Mouse (Mus musculus) MEL (cell line): ENCODE measurements around the gene Tbc1d9b. TPM values are rescaled to one million over a fixed set of nuclear protein-coding genes. Genes with fewer than 3 reads are reported as not detected.

Source experiments
- DNase-seq: peaks from one replicate; pipeline ENCODE4 v3.0.0; 2011; ENCODE audit warnings: low read depth, low spot score
- H3K27ac ChIP-seq: 2 replicates; pipeline ENCODE4 v1.5.1; 2012; ENCODE audit warnings: low read depth, mild to moderate bottlenecking, control low read depth, low read length, moderate library complexity; ENCODE audit not compliant: control insufficient read depth
- H3K27me3 ChIP-seq, 2 experiments: fragments of 150-350 bp in 1 of 2; sonication (generic) in 1 of 2; 2 replicates each; pipeline ENCODE4 v1.6.1; 2012; ENCODE audit warnings: low read length in 2 of 2, mild to moderate bottlenecking in 2 of 2, improper control_type of control experiment in 1 of 2, moderate library complexity in 1 of 2; ENCODE audit not compliant: insufficient read depth in 2 of 2, control insufficient read depth in 1 of 2
- H3K36me3 ChIP-seq, 2 experiments: 2 replicates each; pipeline ENCODE4 v1.6.1; 2012 to 2014; ENCODE audit warnings: low read length in 2 of 2, improper control_type of control experiment in 1 of 2, inconsistent platforms in 1 of 2, mild to moderate bottlenecking in 1 of 2; ENCODE audit not compliant: insufficient read depth in 2 of 2, control insufficient read depth in 1 of 2
- H3K4me1 ChIP-seq, 2 experiments: fragments of 150-350 bp in 1 of 2; sonication (generic) in 1 of 2; 2 replicates each; pipeline ENCODE4 v1.6.1; 2012; ENCODE audit warnings: low read length in 2 of 2, improper control_type of control experiment in 1 of 2, mild to moderate bottlenecking in 1 of 2; ENCODE audit not compliant: insufficient read depth in 2 of 2, control insufficient read depth in 1 of 2
- H3K4me3 ChIP-seq, 2 experiments: fragments of 150-350 bp in 1 of 2; sonication (generic) in 1 of 2; 2 replicates each; pipeline ENCODE4 v1.5.1; 2012; ENCODE audit warnings: low read depth in 2 of 2, low read length in 2 of 2, mild to moderate bottlenecking in 2 of 2, moderate library complexity in 2 of 2, control low read depth in 1 of 2, improper control_type of control experiment in 1 of 2; ENCODE audit not compliant: control insufficient read depth in 1 of 2, insufficient read depth in 1 of 2
- H3K79me2 ChIP-seq: 2 replicates; pipeline ENCODE4 v1.6.1; 2012; ENCODE audit warnings: mild to moderate bottlenecking, low read length, moderate library complexity; ENCODE audit not compliant: control insufficient read depth, poor library complexity, insufficient read depth
- H3K9ac ChIP-seq: 2 replicates; pipeline ENCODE4 v1.6.1; 2012; ENCODE audit warnings: low read depth, mild to moderate bottlenecking, control low read depth, low read length, moderate library complexity; ENCODE audit not compliant: control insufficient read depth, poor library complexity, severe bottlenecking
- H3K9me3 ChIP-seq: fragments of 150-350 bp; sonication (generic); replicated peaks from 2 replicates; pipeline ENCODE4 v1.6.1; 2012; ENCODE audit warnings: mild to moderate bottlenecking, low read length, improper control_type of control experiment, moderate library complexity; ENCODE audit not compliant: insufficient read depth
- BHLHE40 ChIP-seq: IDR thresholded peaks from 2 replicates; pipeline ENCODE4 v1.6.1; 2012; ENCODE audit warnings: low read depth, mild to moderate bottlenecking, inconsistent platforms, low read length, improper control_type of control experiment, borderline replicate concordance
- CHD2 ChIP-seq: IDR thresholded peaks from 2 replicates; pipeline ENCODE4 v1.6.1; 2011; ENCODE audit warnings: low read length, improper control_type of control experiment
- E2F4 ChIP-seq: IDR thresholded peaks from 2 replicates; pipeline ENCODE4 v1.6.1; 2011; ENCODE audit warnings: low read depth, low read length, improper control_type of control experiment, borderline replicate concordance
- EP300 ChIP-seq, 2 experiments: IDR thresholded peaks; 2 replicates each; pipeline ENCODE4 v1.6.1; 2011; ENCODE audit warnings: improper control_type of control experiment in 2 of 2, low read length in 2 of 2, low read depth in 1 of 2, mild to moderate bottlenecking in 1 of 2
- HCFC1 ChIP-seq: IDR thresholded peaks from 2 replicates; pipeline ENCODE4 v1.6.1; 2012; ENCODE audit warnings: low read depth, mild to moderate bottlenecking, inconsistent platforms, low read length, improper control_type of control experiment, moderate library complexity
- JUND ChIP-seq: IDR thresholded peaks from 2 replicates; pipeline ENCODE4 v1.6.1; 2011; ENCODE audit warnings: low read depth, mild to moderate bottlenecking, improper control_type of control experiment, low read length
- KAT2A ChIP-seq: conservative IDR thresholded peaks from 2 replicates; pipeline ENCODE4 v1.6.1; 2012; ENCODE audit warnings: low read depth, low read length, improper control_type of control experiment, inconsistent platforms
- MAFK ChIP-seq: IDR thresholded peaks from 2 replicates; pipeline ENCODE4 v1.6.1; 2011; ENCODE audit warnings: low read depth, mild to moderate bottlenecking, low read length, improper control_type of control experiment, borderline replicate concordance
- MAZ ChIP-seq: IDR thresholded peaks from 2 replicates; pipeline ENCODE4 v1.6.1; 2012; ENCODE audit warnings: low read depth, mild to moderate bottlenecking, inconsistent platforms, low read length, improper control_type of control experiment
- MEF2A ChIP-seq: IDR thresholded peaks from 2 replicates; pipeline ENCODE4 v1.6.1; 2014; ENCODE audit warnings: low read depth, mild to moderate bottlenecking, inconsistent platforms, low read length, improper control_type of control experiment; ENCODE audit not compliant: poor library complexity, insufficient replicate concordance, severe bottlenecking; ENCODE audit errors: extremely low read depth
- MXI1 ChIP-seq: IDR thresholded peaks from 2 replicates; pipeline ENCODE4 v1.6.1; 2011; ENCODE audit warnings: mild to moderate bottlenecking, low read depth, low read length, improper control_type of control experiment
- NRF1 ChIP-seq: IDR thresholded peaks from 2 replicates; pipeline ENCODE4 v1.6.1; 2014; ENCODE audit warnings: low read depth, mild to moderate bottlenecking, inconsistent platforms, low read length, improper control_type of control experiment, moderate library complexity; ENCODE audit not compliant: poor library complexity, insufficient read depth, severe bottlenecking
- POLR2A ChIP-seq, 2 experiments: IDR thresholded peaks; 2 replicates each; pipeline ENCODE4 v1.6.1; 2011 to 2012; ENCODE audit warnings: low read length in 2 of 2, mild to moderate bottlenecking in 2 of 2, control low read depth in 1 of 2, improper control_type of control experiment in 1 of 2, low read depth in 1 of 2, moderate library complexity in 1 of 2; ENCODE audit not compliant: control insufficient read depth in 1 of 2, insufficient read depth in 1 of 2, poor library complexity in 1 of 2
- POLR2AphosphoS2 ChIP-seq: IDR thresholded peaks from 2 replicates; pipeline ENCODE4 v1.6.1; 2011; ENCODE audit warnings: low read length, improper control_type of control experiment
- POLR2AphosphoS5 ChIP-seq: IDR thresholded peaks from 2 replicates; pipeline ENCODE4 v1.6.1; 2012; ENCODE audit warnings: low read depth, borderline replicate concordance, mild to moderate bottlenecking, inconsistent platforms, low read length, moderate library complexity, mixed read lengths
- RAD21 ChIP-seq: IDR thresholded peaks from 2 replicates; pipeline ENCODE4 v1.6.1; 2011; ENCODE audit warnings: mild to moderate bottlenecking, low read depth, low read length, improper control_type of control experiment
- RCOR1 ChIP-seq: IDR thresholded peaks from 2 replicates; pipeline ENCODE4 v1.6.1; 2012; ENCODE audit warnings: low read depth, mild to moderate bottlenecking, inconsistent platforms, low read length, improper control_type of control experiment
- SMC3 ChIP-seq: IDR thresholded peaks from 2 replicates; pipeline ENCODE4 v1.6.1; 2011; ENCODE audit warnings: low read depth, low read length, improper control_type of control experiment
- TBP ChIP-seq: IDR thresholded peaks from 2 replicates; pipeline ENCODE4 v1.8.0; 2011; ENCODE audit warnings: low read depth, low read length, improper control_type of control experiment
- TCF12 ChIP-seq: IDR thresholded peaks from 2 replicates; pipeline ENCODE4 v1.6.1; 2014; ENCODE audit warnings: low read depth, mild to moderate bottlenecking, inconsistent platforms, low read length, improper control_type of control experiment, moderate library complexity
- UBTF ChIP-seq: IDR thresholded peaks from 2 replicates; pipeline ENCODE4 v1.6.1; 2012; ENCODE audit warnings: low read depth, mild to moderate bottlenecking, inconsistent platforms, low read length, improper control_type of control experiment, moderate library complexity, borderline replicate concordance; ENCODE audit not compliant: insufficient read depth
- USF1 ChIP-seq: IDR thresholded peaks from 2 replicates; pipeline ENCODE4 v1.6.1; 2014; ENCODE audit warnings: low read depth, mild to moderate bottlenecking, inconsistent platforms, low read length, improper control_type of control experiment, moderate library complexity
- ZC3H11A ChIP-seq: IDR thresholded peaks from 2 replicates; pipeline ENCODE4 v1.6.1; 2012; ENCODE audit warnings: low read depth, mild to moderate bottlenecking, inconsistent platforms, low read length, improper control_type of control experiment
- ZMIZ1 ChIP-seq: IDR thresholded peaks from 2 replicates; pipeline ENCODE4 v1.6.1; 2012; ENCODE audit warnings: low read depth, mild to moderate bottlenecking, inconsistent platforms, low read length, improper control_type of control experiment, moderate library complexity
- polyA plus RNA-seq, 2 experiments: library from polyadenylated mRNA; stranded (reverse) in 1 of 2; unstranded in 1 of 2; fragments of >175 nt in 1 of 2; fragments of >200 nt in 1 of 2; gene quantifications; 2 replicates each; pipeline versions ENCODE4 v1.2.1 to v1.2.4; 2012; ENCODE audit warnings: low replicate concordance in 2 of 2, low read depth in 1 of 2; ENCODE audit not compliant: insufficient read length in 2 of 2, insufficient read depth in 1 of 2, missing spikeins in 1 of 2
- total RNA-seq: library from RNA; depleted of rRNA; stranded (reverse); fragments of 300-350 nt; gene quantifications from 2 replicates; pipeline ENCODE4 v1.2.3, GENCODE M21; 2012

The Tbc1d9b gene
- total and polyA plus RNA-seq, 3 experiments, result 18.6 to 32.5 TPM; not detected in 1

DNA sequence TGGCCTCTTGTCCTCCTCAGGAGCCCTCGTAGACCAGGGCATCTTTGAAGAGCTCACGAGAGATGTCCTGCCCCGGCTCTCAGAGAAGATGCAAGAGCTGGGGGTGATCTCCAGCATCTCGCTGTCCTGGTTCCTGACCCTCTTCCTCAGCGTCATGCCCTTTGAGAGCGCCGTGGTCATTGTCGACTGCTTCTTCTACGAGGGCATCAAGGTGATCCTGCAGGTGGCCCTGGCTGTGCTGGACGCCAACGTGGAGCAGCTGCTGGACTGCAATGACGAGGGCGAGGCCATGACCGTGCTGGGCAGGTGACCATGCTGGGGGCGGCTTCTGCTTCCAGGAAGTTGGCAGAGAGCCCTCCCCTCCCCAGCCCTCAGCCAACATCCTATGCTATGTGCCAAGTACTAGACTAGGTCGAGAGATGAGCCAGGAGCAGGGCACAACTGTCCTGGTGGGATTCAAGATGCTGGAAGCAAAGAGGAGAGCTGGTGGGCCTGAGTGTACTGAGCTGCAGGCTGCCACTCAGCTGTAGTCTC, 25.6 kb downstream of the Tbc1d9b start:
- H3K9me3 ChIP-seq, result no peaks in the 10 kb centered on the region
- H3K27me3 ChIP-seq, result no peaks in the 10 kb centered on the region
- TF ChIP-seq SMC3, result no peak
- H3K4me1 ChIP-seq, result no peaks in the 10 kb centered on the region
- H3K9ac ChIP-seq, result no peak overlapping the region
- no peaks in the 10 kb centered on the region for H3K79me2 ChIP-seq
- peaks cover 0 to 4% of the 10 kb centered on the region in 2 experiments; a peak in 2 of 4 replicates for H3K36me3 ChIP-seq
- H3K27ac ChIP-seq, result no peak overlapping the region
- no peak overlapping the region for H3K4me3 ChIP-seq
- DNase-seq, result no peak

DNA sequence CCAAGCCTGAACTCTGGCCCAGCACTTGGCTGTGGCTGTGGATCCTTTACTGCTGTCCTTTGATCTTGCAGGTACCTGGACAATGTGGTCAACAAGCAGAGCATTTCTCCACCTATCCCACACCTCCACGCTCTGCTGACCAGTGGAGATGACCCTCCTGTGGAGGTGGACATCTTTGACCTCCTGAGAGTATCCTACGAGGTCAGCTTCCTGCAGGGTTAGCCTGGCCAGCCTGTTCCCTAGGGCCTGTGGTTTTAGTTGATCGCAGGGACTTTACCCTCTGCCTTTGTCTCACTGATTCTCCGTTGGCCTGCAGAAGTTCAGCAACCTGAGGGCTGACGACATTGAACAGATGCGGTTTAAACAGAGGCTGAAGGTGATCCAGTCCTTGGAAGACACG, 27.1 kb downstream of the Tbc1d9b start:
- H3K9me3 ChIP-seq, result no peaks in the 10 kb centered on the region
- H3K4me3 ChIP-seq, result no peak overlapping the region
- H3K36me3 ChIP-seq, result peaks cover 0 to 4% of the 10 kb centered on the region in 2 experiments; a peak in 2 of 4 replicates
- no peaks in the 10 kb centered on the region for H3K27me3 ChIP-seq
- H3K79me2 ChIP-seq, result no peaks in the 10 kb centered on the region
- H3K27ac ChIP-seq, result no peak overlapping the region
- H3K9ac ChIP-seq, result no peak overlapping the region
- no peaks in the 10 kb centered on the region for H3K4me1 ChIP-seq
- no peak for TF ChIP-seq USF1
- TF ChIP-seq RCOR1, result no peak
- no peak for TF ChIP-seq POLR2AphosphoS2
- no peak for TF ChIP-seq BHLHE40
- no peak for TF ChIP-seq KAT2A
- TF ChIP-seq RAD21, result no peak
- no peak for TF ChIP-seq ZC3H11A
- no peak for TF ChIP-seq CHD2
- no peak for TF ChIP-seq HCFC1
- no peak for TF ChIP-seq SMC3
- TF ChIP-seq MAZ, result no peak
- TF ChIP-seq ZMIZ1, result no peak
- no peak for TF ChIP-seq E2F4
- TF ChIP-seq POLR2AphosphoS5, result no peak
- no peak for TF ChIP-seq MXI1
- TF ChIP-seq, all 39 proteins: peak for 0
- DNase-seq, result no peak

DNA sequence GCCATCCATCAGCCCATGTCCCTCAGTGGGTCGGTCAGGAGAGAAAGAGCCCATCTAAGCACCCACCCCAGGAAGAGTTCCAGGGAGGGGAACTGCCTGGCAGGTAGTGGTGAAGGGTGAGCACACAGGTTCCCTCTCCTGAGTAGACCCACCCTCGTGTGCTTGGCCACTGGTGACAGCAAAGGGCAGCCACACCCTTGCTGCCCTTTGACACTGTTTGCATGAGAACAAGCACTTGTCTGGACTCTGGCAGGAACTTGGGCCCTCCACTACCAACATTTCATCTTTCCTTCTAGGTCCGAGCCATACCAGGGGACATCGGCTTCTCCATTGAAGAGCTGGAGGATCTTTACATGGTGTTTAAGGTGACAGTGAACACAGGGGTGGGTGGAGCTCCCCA, 28.2 kb downstream of the Tbc1d9b start:
- no peaks in the 10 kb centered on the region for H3K9me3 ChIP-seq
- TF ChIP-seq KAT2A (no peak), MAZ (no peak), EP300 (IDR thresholded peaks at IDR 0.05; ENCODE audit: low read depth in 1 of 2, low read length in 2 of 2) (no peak), BHLHE40 (no peak), NRF1 (no peak), TCF12 (no peak), ZMIZ1 (no peak), E2F4 (no peak), UBTF (no peak), JUND (no peak), USF1 (no peak), POLR2A (IDR thresholded peaks at IDR 0.05; ENCODE audit: control insufficient read depth in 1 of 2, insufficient read depth in 1 of 2, low read depth in 1 of 2, low read length in 2 of 2, poor library complexity in 1 of 2) (no peak), CHD2 (no peak), MEF2A (no peak), TBP (no peak), MAFK (no peak)
- no peaks in the 10 kb centered on the region for H3K4me1 ChIP-seq
- H3K36me3 ChIP-seq, result peaks cover 0 to 4% of the 10 kb centered on the region in 2 experiments; a peak in 2 of 4 replicates
- no peak overlapping the region for H3K27ac ChIP-seq
- H3K4me3 ChIP-seq, result no peak overlapping the region
- H3K9ac ChIP-seq, result no peak overlapping the region
- H3K79me2 ChIP-seq, result no peaks in the 10 kb centered on the region
- H3K27me3 ChIP-seq, result no peaks in the 10 kb centered on the region
- DNase-seq, result no peak
